Mouse (Mus musculus) CD4-positive helper T cell, adult 2 months (primary cell): ENCODE results near the gene Fam47c.

Experiments used
- DNase-seq: peaks from one replicate; pipeline ENCODE4 v3.0.0-alpha.2; 2012; ENCODE audit warnings: low read depth, missing footprints, low spot score

Gene Fam47c

GRCm38 (mm10) chrX:78737463-78737862, at the start of gene Fam47c:
Gene Fam47c, plus strand, starts transcription at chrX:78737763.
- no peak for DNase-seq

GRCm38 (mm10) chrX:78769408-78769807, 31.8 kb downstream of the Fam47c start:
- DNase-seq = no peak

GRCm38 (mm10) chrX:78777078-78777477, 39.5 kb downstream of the Fam47c start:
- DNase-seq = no peak
